Mouse (Mus musculus): ENCODE measurements around the gene Gjb3.

GRCm38 (mm10) chr4:127289039-127289548 is 41.5 kb downstream of the Gjb3 start:
- TF ChIP-seq GATA1 (IDR thresholded peaks at IDR 0.05; ENCODE audit: borderline replicate concordance, low read length) (no peak), FLI1 (IDR thresholded peaks at IDR 0.05; ENCODE audit: low read length) (no peak)

Data from megakaryocyte, embryonic 14.5 days (primary cell).